ENCODE assay signal across 11 mouse cellular contexts in the genomic region with DNA sequence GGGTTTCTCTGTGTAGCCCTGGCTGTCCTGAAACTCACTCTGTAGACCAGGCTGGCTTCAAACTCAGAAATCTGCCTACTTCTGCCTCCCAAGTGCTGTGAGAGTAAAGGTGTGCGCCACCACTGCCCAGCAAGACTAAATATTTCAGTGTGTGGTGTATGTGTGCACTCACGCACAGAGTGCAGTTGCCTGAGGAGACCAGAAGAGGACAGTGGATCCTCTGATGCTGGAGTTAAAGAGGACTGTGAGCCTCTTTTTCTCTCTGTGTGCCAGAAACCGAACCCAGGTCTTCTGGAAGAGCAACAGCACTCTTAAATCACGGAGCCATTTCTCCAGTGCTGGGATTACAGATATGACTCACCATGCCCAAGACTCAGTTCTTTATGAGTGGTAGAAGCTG. TPM values are rescaled to one million over a fixed set of nuclear protein-coding genes. Genes with fewer than 3 reads are reported as not detected.
DNase-seq lines count a peak whose midpoint lies in the region; ATAC-seq and TF ChIP-seq lines count a peak whose summit lies in the region.
"Had no signal": no experiment of that assay in that cellular context is flagged by ENCODE, and none has a peak within 500 bp of the region (broad histone marks: within the 10 kb centered on the region; RNA-seq: fewer than 3 reads in every experiment).

No protein-coding gene starts in this region.

- no peak for TF ChIP-seq POLR2A in testis, adult 2 months (IDR thresholded peaks at IDR 0.05; ENCODE audit: control insufficient read depth, low read depth, low read length)

- no peaks in the 10 kb centered on the region for H3K27me3 ChIP-seq in forebrain, embryonic 13.5 days
- H3K27me3 ChIP-seq in forebrain, embryonic 11.5 days (ENCODE audit: control insufficient read depth, insufficient read depth, low read length) = no peaks in the 10 kb centered on the region
- no peaks in the 10 kb centered on the region for H3K27me3 ChIP-seq in hindbrain, postnatal 0 days (ENCODE audit: insufficient read depth, low read length)
- H3K27me3 ChIP-seq in hindbrain, embryonic 13.5 days = no peaks in the 10 kb centered on the region
- H3K27me3 ChIP-seq in testis, adult 2 months (ENCODE audit: control insufficient read depth, insufficient read depth, low read length) = no peaks in the 10 kb centered on the region

- 94% methylated on average over 4 of the region's 4 CpGs for WGBS in forebrain, embryonic 13.5 days
- WGBS in forebrain, embryonic 11.5 days = 92% methylated on average over 4 of the region's 4 CpGs
- 95% methylated on average over 4 of the region's 4 CpGs for WGBS in hindbrain, postnatal 0 days
- 91% methylated on average over 4 of the region's 4 CpGs for WGBS in hindbrain, embryonic 13.5 days

- H3K9me3 ChIP-seq in forebrain, embryonic 13.5 days (replicated peaks) = no peaks in the 10 kb centered on the region
- H3K9me3 ChIP-seq in forebrain, embryonic 11.5 days (ENCODE audit: control insufficient read depth, low read length) = no peaks in the 10 kb centered on the region; the same call in 1 of the 2 replicates
- H3K9me3 ChIP-seq in hindbrain, postnatal 0 days (ENCODE audit: low read length) = no peaks in the 10 kb centered on the region
- H3K9me3 ChIP-seq in hindbrain, embryonic 13.5 days = no peaks in the 10 kb centered on the region
- H3K9me3 ChIP-seq: liver, embryonic 15.5 days had no signal

- H3K9ac ChIP-seq in forebrain, embryonic 13.5 days = no peak overlapping the region
- H3K9ac ChIP-seq in forebrain, embryonic 11.5 days (ENCODE audit: low read length) = no peak overlapping the region
- no peak overlapping the region for H3K9ac ChIP-seq in hindbrain, postnatal 0 days (replicated peaks; ENCODE audit: low read length)
- no peak overlapping the region for H3K9ac ChIP-seq in hindbrain, embryonic 13.5 days
- H3K9ac ChIP-seq: liver, embryonic 15.5 days had no signal

- DNase-seq in forebrain, embryonic 11.5 days (ENCODE audit: low spot score) = no peak
- DNase-seq in hindbrain, postnatal 0 days (ENCODE audit: low spot score) = no peak
- no peak for DNase-seq in testis, postnatal 14 days (ENCODE audit: low spot score)
- DNase-seq in thymus, postnatal 4 days = no peak
- DNase-seq in adipocyte (ENCODE audit: low spot score) = no peak

- peaks cover 27% of the 10 kb centered on the region for H3K4me1 ChIP-seq in forebrain, embryonic 13.5 days
- H3K4me1 ChIP-seq in forebrain, embryonic 11.5 days (replicated peaks; ENCODE audit: control insufficient read depth, insufficient read depth, low read length) = peaks cover 16% of the 10 kb centered on the region
- peaks cover 5% of the 10 kb centered on the region for H3K4me1 ChIP-seq in hindbrain, postnatal 0 days (ENCODE audit: insufficient read depth, low read length)
- H3K4me1 ChIP-seq in hindbrain, embryonic 13.5 days (replicated peaks) = peaks cover 37% of the 10 kb centered on the region
- peaks cover 20% of the 10 kb centered on the region for H3K4me1 ChIP-seq in testis, adult 2 months (ENCODE audit: control insufficient read depth, insufficient read depth, low read length)

- peaks cover 12% of the 10 kb centered on the region for H3K36me3 ChIP-seq in forebrain, embryonic 13.5 days (ENCODE audit: poor library complexity, severe bottlenecking)
- H3K36me3 ChIP-seq in forebrain, embryonic 11.5 days (ENCODE audit: control insufficient read depth, insufficient read depth, low read length) = no peaks in the 10 kb centered on the region
- H3K36me3 ChIP-seq in hindbrain, postnatal 0 days (ENCODE audit: insufficient read depth, low read length) = no peaks in the 10 kb centered on the region
- peaks cover 9% of the 10 kb centered on the region; the same call in 1 of the 2 replicates for H3K36me3 ChIP-seq in hindbrain, embryonic 13.5 days
- no peaks in the 10 kb centered on the region for H3K36me3 ChIP-seq in testis, adult 2 months (ENCODE audit: control insufficient read depth, insufficient read depth, low read length)
- H3K36me3 ChIP-seq: liver, embryonic 15.5 days had no signal

- TF ChIP-seq CTCF in hindbrain, postnatal 0 days (IDR thresholded peaks at IDR 0.05; ENCODE audit: low read depth) = peak; percentile 26; the same call in 1 of the 2 replicates
- no peak for TF ChIP-seq CTCF in testis, adult 2 months (IDR thresholded peaks at IDR 0.05; ENCODE audit: control insufficient read depth, insufficient read depth, insufficient replicate concordance, low read depth, low read length)

- ATAC-seq in forebrain, embryonic 13.5 days = no peak
- ATAC-seq in forebrain, embryonic 11.5 days (replicated peaks; ENCODE audit: low FRiP score) = no peak
- no peak for ATAC-seq in hindbrain, postnatal 0 days
- ATAC-seq in hindbrain, embryonic 13.5 days (ENCODE audit: low FRiP score) = no peak

- H3K4me2 ChIP-seq in forebrain, embryonic 13.5 days = peak overlapping the region; percentile 52; the same call in 1 of the 2 replicates
- H3K4me2 ChIP-seq in forebrain, embryonic 11.5 days (ENCODE audit: low read depth, low read length, severe bottlenecking) = no peak overlapping the region
- peak overlapping the region; percentile 25; the same call in 1 of the 2 replicates for H3K4me2 ChIP-seq in hindbrain, postnatal 0 days (ENCODE audit: low read depth, low read length)
- no peak overlapping the region for H3K4me2 ChIP-seq in hindbrain, embryonic 13.5 days
- H3K4me2 ChIP-seq: midbrain, embryonic 11.5 days had no signal

- no peak overlapping the region for H3K27ac ChIP-seq in forebrain, embryonic 13.5 days
- no peak overlapping the region for H3K27ac ChIP-seq in forebrain, embryonic 11.5 days (ENCODE audit: low read depth, low read length)
- no peak overlapping the region for H3K27ac ChIP-seq in hindbrain, postnatal 0 days
- H3K27ac ChIP-seq in hindbrain, embryonic 13.5 days = no peak overlapping the region
- no peak overlapping the region for H3K27ac ChIP-seq in testis, adult 2 months (ENCODE audit: control insufficient read depth, insufficient read depth, low read depth, low read length)
- H3K27ac ChIP-seq: liver, embryonic 15.5 days had no signal

- no peak overlapping the region for H3K4me3 ChIP-seq in forebrain, embryonic 13.5 days
- no peak overlapping the region for H3K4me3 ChIP-seq in forebrain, embryonic 11.5 days (ENCODE audit: low read depth, low read length)
- no peak overlapping the region for H3K4me3 ChIP-seq in hindbrain, postnatal 0 days (ENCODE audit: low read length)
- no peak overlapping the region for H3K4me3 ChIP-seq in hindbrain, embryonic 13.5 days
- peak overlapping the region; percentile 87 for H3K4me3 ChIP-seq in testis, adult 2 months (ENCODE audit: control insufficient read depth, low read depth, low read length)
- H3K4me3 ChIP-seq: liver, embryonic 15.5 days had no signal

RNA-seq across cellular contexts. Expression of gene Dact3, which starts 1.7 kb away (rescaled TPM):
- polyA plus RNA-seq in forebrain, embryonic 13.5 days (2015; fragmentation: Nextera tagmentation; extraction: Ambion mirVana) = 2.0 and 2.3 TPM in 2 replicates
- 4.8 and 7.0 TPM in 2 replicates for polyA plus RNA-seq in forebrain, embryonic 11.5 days (2014; fragmentation: Nextera tagmentation; extraction: Ambion mirVana)
- total RNA-seq in hindbrain, postnatal 0 days (2014; rRNA removed) = 85.9 and 95.6 TPM in 2 replicates
- 7.2 TPM in 2 replicates for polyA plus RNA-seq in hindbrain, postnatal 0 days (2015; fragmentation: Nextera tagmentation; extraction: Ambion mirVana)
- 2.8 and 2.9 TPM in 2 replicates for polyA plus RNA-seq in hindbrain, embryonic 13.5 days (2015; fragmentation: Nextera tagmentation; extraction: Ambion mirVana)
- polyA plus RNA-seq in testis, adult 2 months (2012; rRNA removed) = 30.7 and 31.2 TPM in 2 replicates
- polyA plus RNA-seq: inflammation-experienced regulatory T-cells, adult 6 months had no signal

RNA-seq across cellular contexts. Expression of gene Gng8, which starts 18.2 kb away (rescaled TPM):
- polyA plus RNA-seq in forebrain, embryonic 13.5 days (2015; fragmentation: Nextera tagmentation; extraction: Ambion mirVana) = 9.2 and 18.2 TPM in 2 replicates
- 7.3 and 7.4 TPM in 2 replicates for polyA plus RNA-seq in forebrain, embryonic 11.5 days (2014; fragmentation: Nextera tagmentation; extraction: Ambion mirVana)
- total RNA-seq in hindbrain, postnatal 0 days (2014; rRNA removed) = 4.1 TPM in 1 of 2 replicates, not detected in the other
- polyA plus RNA-seq in hindbrain, postnatal 0 days (2015; fragmentation: Nextera tagmentation; extraction: Ambion mirVana) = 0.62 and 4.7 TPM in 2 replicates
- 6.1 and 8.2 TPM in 2 replicates for polyA plus RNA-seq in hindbrain, embryonic 13.5 days (2015; fragmentation: Nextera tagmentation; extraction: Ambion mirVana)
- 9.5 and 10.3 TPM in 2 replicates for polyA plus RNA-seq in testis, adult 2 months (2012; rRNA removed)
- polyA plus RNA-seq: inflammation-experienced regulatory T-cells, adult 6 months had no signal

RNA-seq across cellular contexts. Expression of gene Prkd2, which starts 30.7 kb away (rescaled TPM):
- 7.7 and 8.3 TPM in 2 replicates for polyA plus RNA-seq in forebrain, embryonic 13.5 days (2015; fragmentation: Nextera tagmentation; extraction: Ambion mirVana)
- 11.0 and 11.6 TPM in 2 replicates for polyA plus RNA-seq in forebrain, embryonic 11.5 days (2014; fragmentation: Nextera tagmentation; extraction: Ambion mirVana)
- total RNA-seq in hindbrain, postnatal 0 days (2014; rRNA removed) = 4.3 and 5.4 TPM in 2 replicates
- polyA plus RNA-seq in hindbrain, postnatal 0 days (2015; fragmentation: Nextera tagmentation; extraction: Ambion mirVana) = 4.3 and 4.8 TPM in 2 replicates
- 6.6 and 7.3 TPM in 2 replicates for polyA plus RNA-seq in hindbrain, embryonic 13.5 days (2015; fragmentation: Nextera tagmentation; extraction: Ambion mirVana)
- 2.8 and 4.5 TPM in 2 replicates for polyA plus RNA-seq in testis, adult 2 months (2012; rRNA removed)

RNA-seq across cellular contexts. Expression of gene Ptgir, which starts 32.9 kb away (rescaled TPM):
- polyA plus RNA-seq in forebrain, embryonic 13.5 days (2015; fragmentation: Nextera tagmentation; extraction: Ambion mirVana) = 0.14 and 0.37 TPM in 2 replicates
- 0.11 and 0.39 TPM in 2 replicates for polyA plus RNA-seq in forebrain, embryonic 11.5 days (2014; fragmentation: Nextera tagmentation; extraction: Ambion mirVana)
- 0.18 and 0.21 TPM in 2 replicates for total RNA-seq in hindbrain, postnatal 0 days (2014; rRNA removed)
- 0.05 TPM in 2 replicates for polyA plus RNA-seq in hindbrain, postnatal 0 days (2015; fragmentation: Nextera tagmentation; extraction: Ambion mirVana)
- 0.78 and 0.83 TPM in 2 replicates for polyA plus RNA-seq in hindbrain, embryonic 13.5 days (2015; fragmentation: Nextera tagmentation; extraction: Ambion mirVana)
- 0.20 and 0.26 TPM in 2 replicates for polyA plus RNA-seq in testis, adult 2 months (2012; rRNA removed)

RNA-seq across cellular contexts. Expression of gene Calm3, which starts 50.5 kb away (rescaled TPM):
- polyA plus RNA-seq in forebrain, embryonic 13.5 days (2015; fragmentation: Nextera tagmentation; extraction: Ambion mirVana) = 271 and 296 TPM in 2 replicates
- polyA plus RNA-seq in forebrain, embryonic 11.5 days (2014; fragmentation: Nextera tagmentation; extraction: Ambion mirVana) = 276 and 285 TPM in 2 replicates
- total RNA-seq in hindbrain, postnatal 0 days (2014; rRNA removed) = 1,865 and 2,018 TPM in 2 replicates
- polyA plus RNA-seq in hindbrain, postnatal 0 days (2015; fragmentation: Nextera tagmentation; extraction: Ambion mirVana) = 435 and 441 TPM in 2 replicates
- 307 and 317 TPM in 2 replicates for polyA plus RNA-seq in hindbrain, embryonic 13.5 days (2015; fragmentation: Nextera tagmentation; extraction: Ambion mirVana)
- polyA plus RNA-seq in testis, adult 2 months (2012; rRNA removed) = 433 and 509 TPM in 2 replicates

Comparison
In these comparisons a context has a peak if more than half of its experiments do, and no peak if none do; other contexts are left out.
1. H3K4me2 ChIP-seq: peak in forebrain, embryonic 13.5 days (single experiment) and hindbrain, postnatal 0 days (single experiment); none in forebrain, embryonic 11.5 days (single experiment) and hindbrain, embryonic 13.5 days (single experiment).